Mouse (Mus musculus): Measurements from ENCODE around the gene Sst. TPM values are rescaled to one million over a fixed set of nuclear protein-coding genes. Genes with fewer than 3 reads are reported as not detected.

Gene Sst
- 380 and 464 TPM in 2 replicates for total RNA-seq (2014; rRNA removed)
- 510 and 559 TPM in 2 replicates for polyA plus RNA-seq (2015; fragmentation: Nextera tagmentation; extraction: Ambion mirVana)

DNA sequence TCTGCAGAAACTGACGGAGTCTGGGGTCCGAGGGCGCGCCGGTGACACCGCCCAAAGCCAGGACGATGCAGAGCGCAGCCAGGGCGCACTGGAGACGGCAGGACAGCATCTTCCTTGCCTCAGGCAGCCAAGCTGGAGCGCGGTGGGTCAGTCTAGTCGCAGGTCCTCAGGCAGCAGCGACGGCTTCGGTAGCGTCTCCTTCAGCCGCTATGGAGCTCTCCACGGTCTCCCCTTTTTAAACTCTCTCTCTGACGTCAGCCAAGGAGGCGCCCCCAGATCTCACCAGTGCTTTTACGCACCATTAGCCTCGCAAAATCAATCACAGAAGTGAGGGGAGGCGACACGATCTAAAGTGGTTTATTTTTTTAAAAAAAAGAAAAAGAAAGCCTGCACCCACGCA is at the start of gene Sst:
Gene Sst, minus strand, starts transcription at position 323 of the 400 bp plus-strand sequence.
- TF ChIP-seq CTCF (IDR thresholded peaks at IDR 0.05), result no peak
- no peak for DNase-seq (ENCODE audit: low spot score)
- Histone ChIP-seq H3K4me2 (ENCODE audit: low read depth, low read length, poor library complexity, severe bottlenecking) (peak within 1 kb of the TSS; percentile 66), H3K4me1 (ENCODE audit: insufficient read depth, low read length) (no peaks in the 10 kb centered on the region), H3K4me3 (ENCODE audit: low read depth, low read length) (peak within 1 kb of the TSS; percentile 41), H3K27ac (ENCODE audit: low read depth, low read length) (peak within 1 kb of the TSS; percentile 57; the same call in 1 of the 2 replicates), H3K9me3 (ENCODE audit: low read length) (no peaks in the 10 kb centered on the region), H3K27me3 (ENCODE audit: insufficient read depth, low read length) (peaks cover 15% of the 10 kb centered on the region), H3K9ac (replicated peaks; ENCODE audit: low read length, poor library complexity, severe bottlenecking) (peak within 1 kb of the TSS; percentile 24; the same call in 1 of the 2 replicates), H3K36me3 (ENCODE audit: insufficient read depth, low read length) (no peaks in the 10 kb centered on the region)
- 4% methylated on average over 26 of the region's 26 CpGs for WGBS
- 0 out of 2 replicates have a peak, but pooled peaks have one; percentile 27 for ATAC-seq (ENCODE audit: low FRiP score)

DNA sequence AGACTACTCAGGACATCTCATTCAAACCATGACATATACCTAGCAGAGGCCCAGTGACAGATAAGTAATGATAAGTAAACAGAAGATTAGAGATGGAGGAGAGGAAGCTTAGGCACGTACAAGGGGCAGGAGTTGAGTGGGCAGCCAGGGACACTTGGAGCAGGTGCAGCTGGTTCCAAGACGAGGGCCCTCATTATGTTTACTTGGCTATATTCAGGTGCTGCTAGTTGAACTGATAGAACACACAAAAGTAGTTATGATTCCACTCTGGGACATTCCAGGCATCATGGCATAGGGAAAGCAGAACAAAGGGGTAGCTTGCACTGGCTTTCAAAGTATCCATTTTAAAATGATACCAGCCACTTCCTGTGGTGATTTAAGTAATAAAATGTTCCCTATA is 43.6 kb upstream of the Sst start:
- H3K9ac ChIP-seq (replicated peaks; ENCODE audit: low read length, poor library complexity, severe bottlenecking), result no peak overlapping the region
- H3K9me3 ChIP-seq (ENCODE audit: low read length), result no peaks in the 10 kb centered on the region
- no peak overlapping the region for H3K4me3 ChIP-seq (ENCODE audit: low read depth, low read length)
- ATAC-seq (ENCODE audit: low FRiP score), result no peak
- no peak overlapping the region for H3K4me2 ChIP-seq (ENCODE audit: low read depth, low read length, poor library complexity, severe bottlenecking)
- WGBS, result 84% methylated on average over 2 of the region's 2 CpGs
- TF ChIP-seq CTCF (IDR thresholded peaks at IDR 0.05), result no peak
- DNase-seq (ENCODE audit: low spot score), result no peak
- H3K27me3 ChIP-seq (ENCODE audit: insufficient read depth, low read length), result no peaks in the 10 kb centered on the region
- H3K4me1 ChIP-seq (ENCODE audit: insufficient read depth, low read length), result no peaks in the 10 kb centered on the region
- no peaks in the 10 kb centered on the region for H3K36me3 ChIP-seq (ENCODE audit: insufficient read depth, low read length)
- no peak overlapping the region for H3K27ac ChIP-seq (ENCODE audit: low read depth, low read length)

GRCm38 (mm10) chr16:23932294-23932693 is 41.5 kb upstream of the Sst start, which contains the start of gene Rtp2:
Gene Rtp2, minus strand, starts transcription at chr16:23932394.
- no peaks in the 10 kb centered on the region for H3K27me3 ChIP-seq (ENCODE audit: insufficient read depth, low read length)
- no peak for ATAC-seq (ENCODE audit: low FRiP score)
- H3K36me3 ChIP-seq (ENCODE audit: insufficient read depth, low read length), result no peaks in the 10 kb centered on the region
- no peak for TF ChIP-seq CTCF (IDR thresholded peaks at IDR 0.05)
- H3K4me2 ChIP-seq (ENCODE audit: low read depth, low read length, poor library complexity, severe bottlenecking), result no peak within 1 kb of the TSS
- DNase-seq (ENCODE audit: low spot score), result no peak
- H3K27ac ChIP-seq (ENCODE audit: low read depth, low read length), result no peak within 1 kb of the TSS
- no peak within 1 kb of the TSS for H3K4me3 ChIP-seq (ENCODE audit: low read depth, low read length)
- no peaks in the 10 kb centered on the region for H3K4me1 ChIP-seq (ENCODE audit: insufficient read depth, low read length)
- no peak within 1 kb of the TSS for H3K9ac ChIP-seq (replicated peaks; ENCODE audit: low read length, poor library complexity, severe bottlenecking)
- 64% methylated on average over 11 of the region's 11 CpGs for WGBS
- H3K9me3 ChIP-seq (ENCODE audit: low read length), result no peaks in the 10 kb centered on the region

- no peaks in the 10 kb centered on the region for H3K36me3 ChIP-seq (ENCODE audit: insufficient read depth, low read length)
- H3K27me3 ChIP-seq (ENCODE audit: insufficient read depth, low read length), result no peaks in the 10 kb centered on the region
- no peak overlapping the region for H3K9ac ChIP-seq (replicated peaks; ENCODE audit: low read length, poor library complexity, severe bottlenecking)
- no peaks in the 10 kb centered on the region for H3K4me1 ChIP-seq (ENCODE audit: insufficient read depth, low read length)
- TF ChIP-seq CTCF (IDR thresholded peaks at IDR 0.05), result no peak
- WGBS, result 77% methylated on average over 18 of the region's 18 CpGs
- H3K4me2 ChIP-seq (ENCODE audit: low read depth, low read length, poor library complexity, severe bottlenecking), result no peak overlapping the region
- no peaks in the 10 kb centered on the region for H3K9me3 ChIP-seq (ENCODE audit: low read length)
- ATAC-seq (ENCODE audit: low FRiP score) (no peak), DNase-seq (ENCODE audit: low spot score) (peak; percentile 21)
- H3K4me3 ChIP-seq (ENCODE audit: low read depth, low read length), result no peak overlapping the region
- no peak overlapping the region for H3K27ac ChIP-seq (ENCODE audit: low read depth, low read length)
Measured at GRCm38 (mm10) chr16:23931275-23931674, 40.5 kb upstream of the Sst start.

GRCm38 (mm10) chr16:23930426-23931073 is 39.8 kb upstream of the Sst start:
- TF ChIP-seq CTCF (IDR thresholded peaks at IDR 0.05), result no peak
- ATAC-seq (ENCODE audit: low FRiP score) (peak; percentile 20; the same call in 1 of the 2 replicates), DNase-seq (ENCODE audit: low spot score) (no peak)
- no peak overlapping the region for H3K27ac ChIP-seq (ENCODE audit: low read depth, low read length)
- no peak overlapping the region for H3K4me2 ChIP-seq (ENCODE audit: low read depth, low read length, poor library complexity, severe bottlenecking)
- H3K9ac ChIP-seq (replicated peaks; ENCODE audit: low read length, poor library complexity, severe bottlenecking), result no peak overlapping the region
- no peaks in the 10 kb centered on the region for H3K27me3 ChIP-seq (ENCODE audit: insufficient read depth, low read length)
- 87% methylated on average over 3 of the region's 3 CpGs for WGBS
- H3K9me3 ChIP-seq (ENCODE audit: low read length), result no peaks in the 10 kb centered on the region
- H3K36me3 ChIP-seq (ENCODE audit: insufficient read depth, low read length), result no peaks in the 10 kb centered on the region
- H3K4me1 ChIP-seq (ENCODE audit: insufficient read depth, low read length), result no peaks in the 10 kb centered on the region
- H3K4me3 ChIP-seq (ENCODE audit: low read depth, low read length), result no peak overlapping the region

GRCm38 (mm10) chr16:23927301-23928114 is 36.8 kb upstream of the Sst start:
- H3K27me3 ChIP-seq (ENCODE audit: insufficient read depth, low read length), result no peaks in the 10 kb centered on the region
- no peak overlapping the region for H3K4me2 ChIP-seq (ENCODE audit: low read depth, low read length, poor library complexity, severe bottlenecking)
- no peaks in the 10 kb centered on the region for H3K4me1 ChIP-seq (ENCODE audit: insufficient read depth, low read length)
- TF ChIP-seq CTCF (IDR thresholded peaks at IDR 0.05), result no peak
- 93% methylated on average over 33 of the region's 33 CpGs for WGBS
- DNase-seq (ENCODE audit: low spot score) (no peak), ATAC-seq (ENCODE audit: low FRiP score) (no peak)
- H3K9ac ChIP-seq (replicated peaks; ENCODE audit: low read length, poor library complexity, severe bottlenecking), result no peak overlapping the region
- no peaks in the 10 kb centered on the region for H3K36me3 ChIP-seq (ENCODE audit: insufficient read depth, low read length)
- H3K9me3 ChIP-seq (ENCODE audit: low read length), result no peaks in the 10 kb centered on the region
- no peak overlapping the region for H3K27ac ChIP-seq (ENCODE audit: low read depth, low read length)
- H3K4me3 ChIP-seq (ENCODE audit: low read depth, low read length), result no peak overlapping the region

Measured in midbrain, postnatal 0 days (tissue).